Mouse (Mus musculus) G1E (cell line): ENCODE data around the gene Ddx51. TPM values are rescaled to one million over a fixed set of nuclear protein-coding genes. Genes with fewer than 3 reads are reported as not detected.

Experiments used
- ATAC-seq: 2 replicates; pipeline ENCODE4 v1.8.0; 2016; ENCODE audit warnings: mild to moderate bottlenecking; ENCODE audit not compliant: insufficient number of reproducible peaks, poor library complexity, low FRiP score, severe bottlenecking; ENCODE audit errors: extremely low read depth
- DNase-seq: peaks from one replicate; pipeline ENCODE4 v3.0.0; 2012; ENCODE audit warnings: low spot score
- H3K27me3 ChIP-seq: 2 replicates; pipeline ENCODE4 v1.6.1; 2012; ENCODE audit warnings: mild to moderate bottlenecking, low read length, inconsistent platforms; ENCODE audit not compliant: insufficient read depth
- H3K36me3 ChIP-seq: replicated peaks from 2 replicates; pipeline ENCODE3; 2012; ENCODE audit warnings: mild to moderate bottlenecking, inconsistent platforms
- H3K4me1 ChIP-seq: 2 replicates; pipeline ENCODE4 v1.6.1; 2012; ENCODE audit warnings: low read depth, low read length, inconsistent platforms, mixed read lengths; ENCODE audit not compliant: insufficient read depth
- H3K4me3 ChIP-seq: 2 replicates; pipeline ENCODE4 v1.5.1; 2012; ENCODE audit warnings: low read depth, mild to moderate bottlenecking, inconsistent platforms, low read length, moderate library complexity, mixed read lengths
- H3K9me3 ChIP-seq: replicated peaks from 2 replicates; pipeline ENCODE4 v1.6.1; 2012; ENCODE audit warnings: inconsistent platforms
- CTCF ChIP-seq: IDR thresholded peaks from 2 replicates; pipeline ENCODE4 v1.5.1; 2012; ENCODE audit warnings: low read depth, low read length, inconsistent platforms, mixed read lengths
- GATA1 ChIP-seq: IDR thresholded peaks from 2 replicates; pipeline ENCODE4 v1.6.1; 2012; ENCODE audit warnings: borderline replicate concordance, low read length, inconsistent platforms, mixed read lengths
- GATA2 ChIP-seq: IDR thresholded peaks from 2 replicates; pipeline ENCODE4 v1.6.1; 2012; ENCODE audit warnings: low read depth, low read length, inconsistent platforms, borderline replicate concordance
- POLR2AphosphoS5 ChIP-seq: IDR thresholded peaks from 2 replicates; pipeline ENCODE4 v1.6.1; 2012; ENCODE audit warnings: low read depth, low read length, inconsistent platforms; ENCODE audit not compliant: insufficient replicate concordance
- TAL1 ChIP-seq: conservative IDR thresholded peaks from 2 replicates; pipeline ENCODE4 v1.6.1; 2012; ENCODE audit warnings: low read depth, low read length, inconsistent platforms, mixed read lengths
- polyA plus RNA-seq: library from polyadenylated mRNA; stranded (reverse); fragments of >175 nt; gene quantifications from 2 replicates; pipeline ENCODE4 v1.2.3, GENCODE M21; 2012
- total RNA-seq, 2 experiments: library from RNA; stranded (forward) in 1 of 2; stranded (reverse) in 1 of 2; fragments of 200-1000 nt in 1 of 2; fragments of >200 nt in 1 of 2; fragmentation: Nextera tagmentation in 1 of 2; gene quantifications; 2 replicates each; pipeline ENCODE4 v1.2.3; 2014 to 2017

The Ddx51 gene
- total and polyA plus RNA-seq, 3 experiments = 4.3 to 23.0 (median 11.2) TPM

GRCm38 (mm10) chr5:110628156-110628555 lies 25.1 kb upstream of the Ddx51 start:
- Histone ChIP-seq H3K4me3 (no peak overlapping the region), H3K36me3 (no peaks in the 10 kb centered on the region), H3K9me3 (no peaks in the 10 kb centered on the region), H3K4me1 (no peaks in the 10 kb centered on the region), H3K27me3 (peaks cover 11% of the 10 kb centered on the region)
- no peak for ATAC-seq
- no peak for DNase-seq
- TF ChIP-seq POLR2AphosphoS5 (no peak), CTCF (no peak), GATA2 (no peak), TAL1 (no peak), GATA1 (no peak)

- no peaks in the 10 kb centered on the region for H3K4me1 ChIP-seq
- ATAC-seq (no peak), DNase-seq (no peak)
- H3K36me3 ChIP-seq = no peaks in the 10 kb centered on the region
- no peaks in the 10 kb centered on the region for H3K9me3 ChIP-seq
- no peak for TF ChIP-seq CTCF
- no peak for TF ChIP-seq POLR2AphosphoS5
- no peak for TF ChIP-seq GATA1
- no peak for TF ChIP-seq GATA2
- H3K27me3 ChIP-seq = peaks cover 21% of the 10 kb centered on the region
- H3K4me3 ChIP-seq = no peak overlapping the region
These were observed 23.6 kb upstream of the Ddx51 start for GRCm38 (mm10) chr5:110629525-110630120.

GRCm38 (mm10) chr5:110635951-110636707 lies 17.1 kb upstream of the Ddx51 start:
- Histone ChIP-seq H3K36me3 (no peaks in the 10 kb centered on the region), H3K9me3 (no peaks in the 10 kb centered on the region), H3K4me3 (no peak overlapping the region), H3K4me1 (peaks cover 3% of the 10 kb centered on the region; the same call in 1 of the 2 replicates), H3K27me3 (peaks cover 27% of the 10 kb centered on the region)
- TF ChIP-seq CTCF (0 out of 2 replicates have a peak, but pooled peaks have one; percentile 15), GATA2 (no peak)
- DNase-seq (no peak), ATAC-seq (no peak)

- H3K4me1 ChIP-seq = peaks cover 3% of the 10 kb centered on the region; the same call in 1 of the 2 replicates
- peaks cover 9% of the 10 kb centered on the region for H3K9me3 ChIP-seq
- DNase-seq (no peak), ATAC-seq (no peak)
- H3K36me3 ChIP-seq = no peaks in the 10 kb centered on the region
- H3K27me3 ChIP-seq = peaks cover 21% of the 10 kb centered on the region
- TF ChIP-seq TAL1 = no peak
- TF ChIP-seq GATA2 = no peak
- TF ChIP-seq CTCF = no peak
- TF ChIP-seq POLR2AphosphoS5 = no peak
- H3K4me3 ChIP-seq = no peak overlapping the region
These were observed 14.8 kb upstream of the Ddx51 start for GRCm38 (mm10) chr5:110638306-110639074.

DNA sequence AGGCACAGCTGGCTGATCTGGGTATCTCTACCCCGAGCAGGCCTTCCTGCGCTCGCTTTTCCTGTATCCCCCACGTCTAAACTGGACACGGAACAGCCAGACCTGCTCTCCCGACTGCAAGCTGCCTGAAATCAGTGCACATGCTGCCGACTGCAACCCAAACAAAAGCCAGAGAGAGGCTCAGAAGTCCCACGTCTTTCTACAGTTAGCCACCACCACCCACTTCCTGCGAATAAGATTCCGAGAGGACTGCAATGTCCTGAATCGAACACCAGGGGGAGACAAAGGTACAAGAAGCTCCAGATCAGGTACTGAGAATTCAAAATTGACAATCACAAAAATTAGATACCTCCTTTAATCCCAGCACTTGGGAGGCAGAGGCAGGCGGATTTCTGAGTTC lies 13.8 kb upstream of the Ddx51 start:
- no peak overlapping the region; the same call in 1 of the 2 replicates for H3K4me3 ChIP-seq
- TF ChIP-seq POLR2AphosphoS5 = no peak
- peak; percentile 73 for TF ChIP-seq CTCF
- no peak for TF ChIP-seq TAL1
- TF ChIP-seq GATA2 = no peak
- TF ChIP-seq GATA1 = no peak
- H3K9me3 ChIP-seq = peaks cover 12% of the 10 kb centered on the region
- H3K4me1 ChIP-seq = peaks cover 3% of the 10 kb centered on the region; the same call in 1 of the 2 replicates
- peak; percentile 65 for DNase-seq
- H3K36me3 ChIP-seq = peaks cover 2% of the 10 kb centered on the region
- peaks cover 16% of the 10 kb centered on the region for H3K27me3 ChIP-seq
- ATAC-seq = peak; percentile 63

- no peak for TF ChIP-seq CTCF
- TF ChIP-seq POLR2AphosphoS5 = no peak
- H3K4me1 ChIP-seq = peaks cover 15% of the 10 kb centered on the region
- H3K9me3 ChIP-seq = peaks cover 15% of the 10 kb centered on the region
- H3K4me3 ChIP-seq = no peak overlapping the region
- no peaks in the 10 kb centered on the region for H3K27me3 ChIP-seq
- DNase-seq (no peak), ATAC-seq (no peak)
- peaks cover 70% of the 10 kb centered on the region for H3K36me3 ChIP-seq
These were observed 6.9 kb upstream of the Ddx51 start for GRCm38 (mm10) chr5:110646377-110646776.
